Mouse (Mus musculus) left cerebral cortex, postnatal 14 days (tissue): ENCODE data around the gene Egflam. TPM values are rescaled to one million over a fixed set of nuclear protein-coding genes. Genes with fewer than 3 reads are reported as not detected.

ENCODE experiments used
- DNase-seq, 2 experiments: peaks; one replicate each; pipeline ENCODE4 v3.0.0; 2021 to 2022; ENCODE audit warnings: low spot score in 2 of 2, mixed read lengths in 1 of 2
- intact Hi-C: fragments of 180-260 bp; cut with DNase I; formaldehyde crosslinking; loops from one replicate; pipeline ENCODE4 v1.15.1; 2025
- long read RNA-seq, 2 experiments: library from polyadenylated mRNA; stranded (forward); transcript quantifications; one replicate each; pipeline ENCODE4 v2.0.0; 2021
- total RNA-seq, 2 experiments: library from RNA; stranded (reverse); gene quantifications; 2 replicates each; pipeline ENCODE4 v1.2.3; 2021

Gene Egflam
- total RNA-seq, result 1 to 10 TPM; 5.9 to 7.2 TPM
- long read RNA-seq, experiment 1, full-length matches to known transcripts, result 5 of 7 reads
- long read RNA-seq, experiment 1, partial matches to known transcripts, result 2 of 7 reads
- long read RNA-seq, experiment 1, other reads (novel, unspliced or antisense), result 0 of 7 reads
- long read RNA-seq, experiment 2, full-length matches to known transcripts, result 6 of 7 reads
- long read RNA-seq, experiment 2, partial matches to known transcripts, result 1 of 7 reads
- long read RNA-seq, experiment 2, other reads (novel, unspliced or antisense), result 0 of 7 reads

DNA sequence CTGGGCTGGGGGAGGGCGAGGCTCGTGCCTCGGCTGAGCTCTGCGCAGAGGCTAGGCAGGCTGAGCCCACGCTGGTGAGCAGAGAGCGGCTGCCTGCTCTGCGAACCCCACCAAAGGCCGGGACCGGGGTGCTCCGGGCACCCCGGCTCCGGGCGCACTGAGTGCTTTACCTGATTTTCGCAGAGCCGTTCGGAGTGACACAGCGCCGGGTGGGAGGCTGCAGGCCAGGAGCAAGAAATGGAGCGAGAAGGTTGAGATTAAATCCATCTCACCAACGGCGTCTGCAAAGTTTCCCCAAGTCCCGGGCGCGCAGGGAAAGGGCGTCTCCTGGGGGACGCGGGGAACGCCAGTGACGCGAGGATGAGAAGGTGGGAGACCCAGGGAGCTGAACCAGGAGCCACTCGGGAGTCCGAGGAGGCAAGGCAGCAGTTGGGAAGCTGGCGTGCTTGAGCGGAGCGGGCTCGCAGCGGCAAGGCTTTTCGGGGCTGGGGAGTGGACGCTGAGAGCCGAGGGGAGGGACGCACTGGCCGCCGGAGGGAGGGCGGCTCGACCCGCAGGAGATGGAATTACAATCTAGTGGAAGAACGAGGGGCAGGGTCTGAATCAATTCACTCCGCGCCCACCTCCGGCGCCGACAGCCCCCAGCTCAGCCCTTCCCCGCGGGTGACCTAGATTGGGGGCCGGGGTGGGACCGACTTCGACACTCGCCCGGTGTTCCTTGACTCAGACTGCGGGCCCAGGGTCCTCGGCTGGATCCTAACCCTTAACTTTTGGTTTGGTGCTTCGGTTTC is at the start of gene Egflam:
Gene Egflam, minus strand, starts transcription at position 578 of the 791 bp plus-strand sequence.
- intact Hi-C loops, result no loop called here
- DNase-seq, result peak in 1 of 2 experiments; percentile 10

DNA sequence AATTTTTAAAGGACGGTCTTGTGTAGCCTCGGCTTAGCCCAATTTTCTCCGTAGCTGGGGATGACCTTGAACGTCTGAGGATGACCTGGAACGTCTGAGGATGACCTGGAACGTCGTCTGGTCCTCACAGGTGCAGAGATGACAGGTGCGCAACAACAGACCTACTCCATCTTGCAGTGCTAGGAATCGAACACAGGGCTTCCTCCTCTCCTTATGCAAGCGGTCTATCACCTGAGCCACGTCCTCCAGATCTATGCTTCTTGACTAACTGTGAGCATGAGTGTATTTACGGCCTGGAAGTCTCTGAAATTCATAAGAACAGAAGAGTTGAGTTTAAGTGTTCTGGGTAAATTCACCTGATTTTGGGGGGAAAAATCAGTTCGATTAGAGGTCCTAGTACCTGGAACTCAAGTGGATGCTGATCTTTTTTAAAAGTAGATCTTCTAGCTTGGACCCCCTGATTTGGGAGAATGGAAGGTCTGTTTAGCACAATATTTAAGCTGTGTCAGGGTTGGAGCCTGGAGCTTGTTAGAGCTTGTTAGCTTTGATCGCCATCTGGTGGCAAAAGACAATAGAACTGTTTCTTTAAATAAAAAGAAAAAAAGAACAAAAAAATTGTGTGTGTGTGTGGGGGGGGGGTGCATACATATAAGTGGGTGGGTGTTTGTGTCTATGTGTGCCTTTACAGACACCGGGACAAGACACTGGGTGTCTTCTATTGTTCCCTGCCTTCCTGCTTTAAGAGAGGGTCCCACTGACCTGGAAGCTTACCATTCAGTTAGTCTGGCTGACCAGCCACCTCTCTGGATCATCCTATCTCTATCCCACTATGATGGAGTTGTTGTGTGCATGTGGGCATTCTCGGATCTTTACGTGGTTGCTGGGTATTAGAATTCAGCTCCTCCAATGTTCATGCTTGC is 45.5 kb upstream of the Egflam start:
- peak; percentile 66 to 68 for DNase-seq

DNA sequence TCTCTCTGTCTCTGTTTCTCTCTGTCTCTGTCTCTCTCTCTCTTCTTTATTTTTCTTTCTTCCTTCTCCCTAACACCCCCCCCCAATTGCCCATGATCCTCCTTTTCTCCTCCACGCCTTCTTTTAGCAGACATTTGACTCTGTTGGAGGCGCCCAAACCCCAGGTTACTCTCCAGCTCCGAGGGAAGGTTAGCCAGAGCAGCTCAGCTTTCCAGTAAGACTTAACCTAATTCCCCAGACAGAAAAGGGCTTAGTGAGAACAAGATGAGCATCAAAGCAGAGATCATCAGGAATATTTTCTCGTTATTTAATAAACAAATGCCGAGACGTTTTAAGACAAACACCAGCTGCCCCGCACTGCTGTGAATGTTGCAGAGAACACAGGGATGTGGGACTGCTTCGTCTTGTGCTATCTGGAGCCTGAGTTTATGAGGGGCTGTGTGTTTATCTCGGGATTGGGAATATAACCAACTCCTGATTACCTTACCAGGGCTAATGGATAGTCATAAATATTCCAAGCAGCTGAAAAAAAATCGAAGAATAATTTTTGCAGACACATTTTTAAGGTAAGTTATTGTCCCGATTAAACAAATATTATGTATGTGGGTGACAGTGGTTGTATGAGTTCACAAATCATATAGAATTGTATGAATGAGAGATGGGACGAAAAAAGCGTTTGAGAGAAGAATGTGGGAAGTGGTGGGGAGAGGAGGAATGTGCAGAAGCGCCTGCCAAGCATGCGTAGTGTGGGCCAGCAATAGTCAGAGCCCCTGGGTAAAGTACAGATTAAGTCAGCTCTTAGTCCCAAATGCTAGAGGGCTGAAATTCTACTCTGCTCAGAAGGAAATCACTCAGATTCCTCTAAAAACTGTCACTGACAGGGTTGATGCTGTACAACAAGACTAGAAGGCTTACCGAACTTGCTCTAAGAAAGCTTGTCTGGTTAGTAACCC is 44.2 kb upstream of the Egflam start:
- intact Hi-C loops, result loop anchor here (1.0 to 10.0 kb wide), 3 partner anchors 218 to 598 kb away; no protein-coding TSS in a partner anchor
- DNase-seq, result no peak

More for the DNA sequence above, 45.5 kb upstream of the Egflam start:
- intact Hi-C loops, result loop anchor here (1.0 to 10.0 kb wide), 3 partner anchors 219 to 599 kb away; no protein-coding TSS in a partner anchor

DNA sequence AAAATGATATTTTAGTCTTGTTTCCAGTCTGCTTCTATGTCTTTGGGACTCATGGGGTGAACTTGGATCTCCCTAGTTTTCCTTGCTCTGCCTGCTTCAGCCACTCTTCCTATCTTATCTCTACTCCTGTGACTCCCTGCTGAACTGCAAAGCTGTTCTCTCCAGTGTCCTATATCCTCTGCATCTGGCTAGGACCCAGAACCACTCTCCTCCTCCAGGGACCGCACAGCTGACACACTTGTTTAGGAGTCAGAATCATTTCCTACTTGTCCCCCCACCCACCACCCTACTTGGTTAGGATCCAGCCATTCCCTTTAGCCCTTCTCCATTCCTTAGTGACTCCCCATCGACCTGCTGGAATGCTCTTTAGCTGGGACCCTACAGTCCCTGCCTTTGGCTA is 26.1 kb upstream of the Egflam start:
- intact Hi-C loops, result no loop called here
- DNase-seq, result no peak

DNA sequence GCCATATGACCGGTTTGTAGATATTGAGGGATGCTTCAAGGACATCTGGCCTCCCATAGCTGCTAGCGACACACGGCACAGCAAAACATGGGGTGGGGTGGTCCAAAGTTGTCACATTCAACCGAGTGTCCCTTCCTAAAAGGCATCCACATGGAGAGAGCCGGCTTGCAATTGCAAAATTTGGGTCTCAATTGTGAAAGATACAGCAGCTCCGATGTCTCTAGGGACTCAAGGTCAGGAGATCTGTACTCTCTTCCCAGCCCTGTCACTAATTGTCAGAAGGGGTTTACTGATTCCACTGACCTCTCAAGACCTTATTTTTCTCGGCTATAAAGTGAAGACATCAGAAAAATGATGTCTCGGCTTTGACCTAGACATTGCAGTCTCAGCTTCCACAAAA is 6.3 kb upstream of the Egflam start:
- DNase-seq, result no peak
- intact Hi-C loops, result no loop called here

DNA sequence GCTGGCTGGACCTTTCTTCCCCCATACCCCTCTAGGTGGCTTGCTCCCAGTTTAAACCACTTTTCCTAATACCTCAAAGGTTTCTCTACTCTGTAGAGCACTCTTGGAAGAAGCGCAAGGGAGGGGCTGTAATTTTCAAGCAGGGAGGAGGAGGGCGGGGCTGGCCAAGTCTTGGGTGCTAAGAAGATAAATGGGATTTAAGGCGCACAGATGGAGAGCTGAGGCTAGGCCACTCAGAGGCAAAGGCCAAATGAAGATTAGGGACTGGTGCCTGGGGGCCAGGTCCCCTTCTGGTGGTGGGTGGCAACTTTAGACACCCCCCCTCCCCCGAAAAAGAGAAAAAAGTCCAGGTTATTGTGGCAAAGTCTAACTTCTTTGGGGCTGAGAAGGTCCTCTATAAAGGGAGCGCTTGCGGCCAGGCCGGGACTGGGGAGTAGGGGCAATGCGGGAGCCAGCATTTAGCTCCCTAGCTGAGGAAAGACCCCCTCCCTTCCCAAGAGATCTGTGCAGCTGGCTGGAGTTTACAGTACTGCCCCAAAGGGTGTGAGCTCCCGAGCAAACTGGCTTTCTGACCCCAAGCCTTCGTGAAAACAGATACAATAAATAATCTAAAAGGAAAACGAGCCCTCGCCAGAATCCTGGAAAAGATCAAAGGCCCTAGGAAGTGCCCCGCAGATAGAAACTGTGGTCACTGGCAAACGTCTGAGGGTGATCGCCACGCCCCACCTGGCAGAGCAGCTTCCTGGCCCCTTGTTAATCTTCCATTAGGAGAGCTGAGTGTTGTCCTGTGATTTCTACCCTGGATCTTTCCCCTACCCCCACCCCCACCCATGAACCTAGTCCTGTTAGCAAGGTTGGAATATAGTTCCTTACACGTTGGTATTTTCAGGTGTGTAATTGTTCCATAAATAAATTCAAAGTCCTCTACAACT is 680 bp upstream of the Egflam start:
- intact Hi-C loops, result no loop called here
- no peak for DNase-seq

DNA sequence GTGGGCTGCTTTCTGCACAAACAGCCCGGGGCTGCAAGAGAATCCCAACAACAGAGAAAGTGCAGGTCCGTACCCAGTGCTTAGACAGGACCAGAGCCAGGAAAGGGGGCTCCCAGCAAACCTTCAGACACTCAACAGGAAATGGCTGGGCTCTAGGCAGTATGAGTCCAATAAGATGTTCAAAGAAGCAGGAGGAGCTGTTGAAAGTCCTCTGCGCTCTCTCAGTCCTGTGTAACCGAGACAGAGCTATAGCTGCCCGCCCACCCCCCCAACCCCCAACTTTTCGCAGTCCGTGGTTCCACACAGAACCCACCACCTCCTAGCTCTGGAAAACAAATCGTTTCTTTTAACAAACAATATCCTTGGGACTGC is 763 bp downstream of the Egflam start:
- no peak for DNase-seq
- intact Hi-C loops, result no loop called here

DNA sequence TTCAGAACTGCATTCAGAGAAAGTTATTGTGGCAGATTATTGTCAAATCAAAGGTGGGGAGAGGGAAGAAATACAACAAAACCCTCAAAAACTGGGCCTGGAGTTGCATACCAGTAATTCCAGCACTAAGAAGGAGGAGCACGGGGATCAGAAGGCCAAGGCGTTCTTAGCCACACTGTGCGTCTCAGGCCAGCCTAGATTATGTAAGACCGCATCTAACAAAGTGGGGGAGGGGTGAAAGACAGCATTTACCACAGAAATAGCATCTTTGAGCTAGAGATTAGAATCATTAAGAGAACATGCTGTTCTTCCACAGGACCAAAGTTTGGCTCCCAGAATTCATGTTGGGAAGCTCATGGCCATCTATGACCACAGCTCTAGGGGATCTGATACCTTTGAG is 14.8 kb downstream of the Egflam start:
- intact Hi-C loops, result no loop called here
- DNase-seq, result no peak

DNA sequence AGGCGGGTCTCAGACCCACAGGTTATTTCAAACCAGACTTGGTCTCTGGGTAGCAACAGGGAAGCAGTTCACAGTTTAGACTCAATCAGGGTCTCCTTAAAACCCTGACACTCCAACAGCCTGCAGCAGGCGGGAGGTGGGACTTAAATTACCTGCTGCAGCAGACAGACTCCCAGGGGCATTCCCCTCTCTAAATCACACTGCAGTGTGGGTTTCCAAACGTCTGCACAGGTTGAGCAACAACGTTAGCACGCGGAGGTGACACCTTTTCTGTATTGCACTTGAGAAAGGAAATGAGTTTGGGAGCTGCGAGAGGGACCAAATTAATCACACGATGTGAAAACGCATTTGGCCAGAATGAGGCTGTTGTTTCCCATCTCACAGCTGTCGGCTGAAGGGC is 15.7 kb downstream of the Egflam start:
- no peak for DNase-seq
- intact Hi-C loops, result no loop called here

DNA sequence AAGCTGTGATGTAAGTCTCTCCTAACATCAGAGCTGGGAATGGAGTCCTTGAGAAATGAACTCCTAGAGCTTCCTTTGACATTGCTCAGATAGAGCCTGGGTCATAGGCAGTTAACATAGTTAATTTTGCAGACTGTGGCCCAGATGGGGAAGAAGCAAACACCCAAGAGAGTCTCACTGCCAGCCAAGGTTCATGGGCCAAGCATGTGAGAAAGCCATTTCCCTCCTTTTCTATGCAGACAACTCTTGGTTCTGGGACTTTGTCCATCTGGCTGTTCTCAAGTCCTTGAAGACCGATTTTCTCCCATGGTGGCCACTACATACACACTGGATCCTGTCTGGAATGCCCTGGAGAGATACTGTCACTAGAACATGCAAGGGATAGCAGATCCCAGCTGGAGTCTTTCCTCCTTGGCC is 45.6 kb downstream of the Egflam start:
- intact Hi-C loops, result no loop called here
- no peak for DNase-seq

DNA sequence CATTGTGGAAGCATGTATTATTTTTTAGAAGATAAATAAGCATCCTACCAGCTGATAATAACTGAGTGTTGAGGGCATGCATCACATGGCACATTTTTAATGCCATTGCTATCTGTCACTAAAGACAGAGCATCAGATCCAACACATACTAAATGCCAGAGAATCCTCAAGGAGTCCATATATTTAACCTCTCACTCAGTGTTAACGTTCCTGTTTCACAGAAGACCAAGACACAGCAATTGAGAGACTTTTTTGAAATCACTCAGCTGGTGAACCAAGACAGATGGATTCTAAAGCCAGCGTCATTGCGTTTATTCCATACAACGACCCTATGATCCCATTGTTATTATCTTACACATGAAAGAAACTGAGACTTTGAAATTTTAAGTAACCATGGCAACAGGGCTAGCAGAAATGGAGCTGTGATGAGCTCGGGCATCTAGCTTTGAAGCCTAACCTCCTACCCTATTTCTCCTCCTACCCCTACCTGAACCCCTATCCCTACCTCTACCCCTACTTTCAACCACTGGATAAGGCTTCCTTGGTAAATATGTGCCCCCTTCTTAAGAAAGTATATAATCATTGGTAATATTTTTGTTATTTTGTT is 57.4 kb downstream of the Egflam start:
- intact Hi-C loops, result no loop called here
- DNase-seq, result no peak

DNA sequence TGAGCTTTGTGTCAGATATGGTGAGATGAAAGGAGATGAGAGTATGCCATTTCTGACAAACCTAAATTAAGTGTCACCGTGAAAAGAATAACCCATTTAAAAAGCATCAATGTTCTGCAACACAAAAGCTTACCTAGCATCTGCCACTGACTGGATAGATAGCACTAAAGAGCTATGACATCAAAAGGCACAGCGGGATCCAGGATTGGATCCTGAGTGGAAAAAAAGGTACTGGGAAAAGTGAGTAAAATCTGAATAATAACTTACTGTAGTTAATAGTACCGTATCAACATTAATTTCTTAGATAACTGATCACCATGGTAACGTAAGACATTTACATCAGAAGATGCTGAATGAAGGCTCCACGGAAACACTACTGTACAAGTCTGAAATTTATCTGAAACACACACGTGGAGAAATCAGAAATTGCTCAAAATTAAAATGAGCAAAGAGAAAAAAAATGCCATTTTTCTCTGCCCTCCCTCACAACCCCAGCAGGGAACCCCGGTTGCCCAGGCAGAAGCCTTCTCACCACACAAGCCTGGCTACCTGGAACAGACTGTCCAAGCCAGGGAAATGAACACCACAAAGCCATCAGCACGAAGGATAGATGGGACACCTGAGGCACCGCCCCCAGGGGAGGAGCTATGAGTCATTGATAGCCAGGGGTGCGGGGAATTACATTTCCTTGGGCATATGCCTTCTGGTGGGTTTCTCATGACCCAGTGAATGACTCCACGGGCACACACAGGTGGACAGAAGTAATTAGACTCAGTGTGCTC is 63.5 kb downstream of the Egflam start:
- intact Hi-C loops, result no loop called here
- no peak for DNase-seq

DNA sequence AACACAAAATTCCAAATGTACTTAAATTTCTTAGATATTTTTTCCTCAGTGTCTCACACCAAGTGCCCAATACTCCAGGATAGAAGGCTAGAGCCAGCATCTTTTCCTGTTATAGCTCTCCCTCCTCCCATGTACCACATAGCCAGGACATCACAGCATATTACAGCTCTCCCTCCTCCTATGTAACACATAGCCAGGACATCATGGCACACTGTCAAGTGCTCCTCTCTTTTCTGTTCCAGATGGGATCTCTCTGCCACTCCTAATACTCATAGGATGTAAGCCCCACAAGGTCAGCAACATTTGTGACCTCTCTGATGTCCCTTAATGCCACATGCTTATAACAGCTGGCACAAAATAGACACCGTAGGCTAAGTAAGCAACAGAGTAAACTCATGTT is 65.3 kb downstream of the Egflam start:
- intact Hi-C loops, result no loop called here
- no peak for DNase-seq

DNA sequence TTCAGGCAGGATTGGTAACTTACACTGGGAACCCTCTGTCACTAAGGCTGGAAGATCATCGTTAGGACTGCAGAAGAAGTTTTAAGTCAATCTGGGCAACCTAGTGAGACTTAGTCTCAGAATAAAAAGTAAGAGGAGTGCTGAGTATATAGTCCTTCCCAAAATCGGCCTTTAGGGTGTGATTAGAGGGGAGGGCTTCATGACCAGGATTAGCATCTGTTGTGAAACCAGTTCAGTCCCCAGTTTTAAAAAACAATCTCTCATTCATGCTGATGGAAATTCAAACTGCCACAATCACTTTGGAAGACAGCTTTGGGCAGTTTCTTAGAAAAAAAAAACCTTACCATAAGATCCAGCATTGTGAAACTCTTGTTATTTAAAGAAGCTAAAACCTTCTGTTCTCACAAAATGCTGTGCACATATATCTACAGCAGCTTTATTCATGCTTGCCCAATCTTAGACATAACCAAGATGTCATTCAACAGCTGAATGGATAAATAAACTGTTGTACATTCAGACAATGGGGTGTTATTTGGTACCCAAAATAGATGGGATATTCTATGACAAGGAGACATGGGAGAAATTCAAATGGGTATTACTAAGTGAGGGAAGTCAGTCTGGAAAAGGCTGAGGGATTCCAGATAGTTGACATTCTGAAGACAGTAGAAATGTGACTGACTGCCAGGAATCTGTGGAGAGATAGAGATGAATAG is 75.4 kb downstream of the Egflam start:
- peak in 1 of 2 experiments; percentile 4 for DNase-seq

DNA sequence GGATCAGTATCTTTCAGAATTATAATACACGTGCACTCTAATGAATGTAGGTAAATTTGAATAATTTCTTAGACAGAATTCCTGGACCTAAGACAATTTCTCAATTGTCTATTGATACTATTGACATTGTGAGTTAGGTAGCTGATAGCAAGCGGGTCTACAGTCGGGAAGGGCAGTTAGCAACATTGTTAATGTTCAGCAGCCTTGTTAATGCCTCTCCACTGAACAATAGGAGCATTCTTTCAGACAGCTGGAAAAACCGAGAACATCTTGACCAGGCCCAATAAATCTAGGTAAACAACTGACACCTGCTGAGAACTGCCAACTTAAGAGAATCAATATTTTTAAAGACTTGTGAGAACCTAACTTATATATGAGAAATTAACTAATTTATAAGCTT is 77.3 kb downstream of the Egflam start:
- intact Hi-C loops, result no loop called here
- no peak for DNase-seq

More for the DNA sequence above, 75.4 kb downstream of the Egflam start:
- intact Hi-C loops, result no loop called here

DNA sequence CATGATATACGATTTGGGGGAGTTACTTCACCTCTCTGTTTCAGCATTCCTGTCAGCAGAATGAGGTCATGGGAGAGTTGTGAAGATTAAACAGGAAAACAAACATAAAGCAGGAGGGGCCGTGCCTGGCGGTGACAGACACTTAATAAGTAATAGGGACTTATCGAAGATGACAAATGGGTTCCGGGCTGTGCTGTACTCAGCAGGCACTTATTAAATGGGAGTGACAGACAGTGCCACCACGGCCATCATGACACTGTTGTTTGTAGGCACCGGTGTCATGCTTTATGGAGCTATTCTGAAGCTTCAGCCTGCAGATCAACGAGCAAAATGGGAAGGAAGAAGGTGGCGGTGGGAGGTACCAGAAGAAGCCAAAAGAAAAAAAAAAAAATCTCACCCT is 82.7 kb downstream of the Egflam start:
- DNase-seq, result no peak
- intact Hi-C loops, result no loop called here
